Mouse (Mus musculus) monocyte, adult 2 months (primary cell): ENCODE measurements around the gene Mybpc2.

Experiments used
- DNase-seq, 2 experiments: peaks; one replicate each; pipeline ENCODE4 v3.0.0; 2022; ENCODE audit warnings: low spot score in 2 of 2, low read depth in 1 of 2

Gene Mybpc2

GRCm38 (mm10) chr7:44486927-44487575 lies 37.4 kb downstream of the Mybpc2 start:
- DNase-seq = no peak

- DNase-seq = no peak
These were observed 38.8 kb downstream of the Mybpc2 start for GRCm38 (mm10) chr7:44485572-44486195.

- DNase-seq = peak in 1 of 2 experiments; percentile 48
These were observed 39.5 kb downstream of the Mybpc2 start for GRCm38 (mm10) chr7:44484841-44485571.

DNA sequence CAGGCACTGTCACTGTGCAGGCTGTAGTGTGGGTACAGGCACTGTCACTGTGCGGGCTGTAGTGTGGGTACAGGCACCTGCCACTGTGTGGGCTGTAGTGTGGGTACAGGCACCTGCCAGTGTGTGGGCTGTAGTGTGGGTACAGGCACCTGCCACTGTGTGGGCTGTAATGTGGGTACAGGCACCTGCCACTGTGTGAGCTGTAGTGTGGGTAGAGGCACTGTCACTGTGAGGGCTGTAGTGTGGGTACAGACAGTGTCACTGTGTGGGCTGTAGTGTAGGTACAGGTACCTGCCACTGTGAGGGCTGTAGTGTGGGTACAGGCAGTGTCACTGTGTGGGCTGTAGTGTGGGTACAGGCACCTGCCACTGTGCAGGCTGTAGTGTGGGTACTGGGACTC lies 40.3 kb downstream of the Mybpc2 start:
- no peak for DNase-seq

DNA sequence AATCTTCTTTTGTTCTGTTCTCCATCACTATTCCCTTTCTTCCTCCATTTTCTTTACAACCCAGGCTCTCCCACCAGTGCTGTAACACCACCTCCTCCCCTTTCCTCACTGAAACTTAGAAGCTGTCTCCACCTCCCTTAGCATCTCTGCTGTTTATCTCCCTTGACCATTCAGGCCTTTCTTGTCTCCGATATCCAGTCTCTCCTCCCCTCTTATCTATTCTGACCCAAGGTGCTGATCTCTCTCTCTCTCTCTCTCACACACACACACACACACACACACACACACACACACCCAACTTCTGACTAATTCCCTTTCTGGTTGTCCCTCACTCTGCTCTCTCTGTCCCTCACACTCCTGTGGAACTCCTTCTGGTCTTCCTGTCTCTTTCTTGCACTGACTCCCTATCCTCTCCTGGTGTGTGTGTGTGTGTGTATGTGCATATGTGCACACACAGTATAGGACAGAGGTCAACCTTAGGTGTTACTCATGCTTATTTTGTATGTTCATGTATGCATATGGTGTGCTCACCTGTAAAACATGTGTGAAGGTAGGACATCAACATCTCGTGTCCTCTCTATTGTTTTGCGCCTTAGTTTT lies 41.5 kb downstream of the Mybpc2 start:
- DNase-seq = no peak

DNA sequence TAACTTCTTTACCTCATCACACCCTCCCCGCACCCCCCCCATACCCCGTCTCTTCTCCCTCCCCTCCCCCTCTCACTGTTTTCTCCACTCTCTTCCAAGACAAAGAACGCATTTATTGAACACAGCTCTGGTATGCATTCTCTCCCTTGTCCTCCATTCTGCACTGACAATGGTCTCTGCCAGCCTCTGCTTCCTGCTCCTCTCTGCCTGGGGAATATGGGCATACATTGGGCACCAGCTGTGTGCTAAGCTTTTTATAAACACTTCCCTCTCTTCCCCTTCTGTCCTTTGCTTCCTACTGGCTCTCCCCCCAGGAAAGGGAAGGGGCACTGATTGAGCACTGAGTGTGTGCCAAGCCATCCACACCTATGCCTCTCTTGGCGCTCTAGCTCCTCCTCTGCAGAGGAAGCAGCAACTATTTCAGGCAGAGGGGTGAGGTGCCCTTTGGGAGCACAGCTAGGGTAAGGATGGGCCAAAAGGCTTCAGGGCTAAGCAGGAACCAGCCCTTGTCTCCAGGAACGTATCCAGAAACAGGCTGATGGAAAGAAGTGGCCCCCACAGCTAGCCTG lies 49.3 kb downstream of the Mybpc2 start:
- DNase-seq = no peak

- no peak for DNase-seq
These were observed 50.0 kb downstream of the Mybpc2 start for GRCm38 (mm10) chr7:44474419-44474818.

DNA sequence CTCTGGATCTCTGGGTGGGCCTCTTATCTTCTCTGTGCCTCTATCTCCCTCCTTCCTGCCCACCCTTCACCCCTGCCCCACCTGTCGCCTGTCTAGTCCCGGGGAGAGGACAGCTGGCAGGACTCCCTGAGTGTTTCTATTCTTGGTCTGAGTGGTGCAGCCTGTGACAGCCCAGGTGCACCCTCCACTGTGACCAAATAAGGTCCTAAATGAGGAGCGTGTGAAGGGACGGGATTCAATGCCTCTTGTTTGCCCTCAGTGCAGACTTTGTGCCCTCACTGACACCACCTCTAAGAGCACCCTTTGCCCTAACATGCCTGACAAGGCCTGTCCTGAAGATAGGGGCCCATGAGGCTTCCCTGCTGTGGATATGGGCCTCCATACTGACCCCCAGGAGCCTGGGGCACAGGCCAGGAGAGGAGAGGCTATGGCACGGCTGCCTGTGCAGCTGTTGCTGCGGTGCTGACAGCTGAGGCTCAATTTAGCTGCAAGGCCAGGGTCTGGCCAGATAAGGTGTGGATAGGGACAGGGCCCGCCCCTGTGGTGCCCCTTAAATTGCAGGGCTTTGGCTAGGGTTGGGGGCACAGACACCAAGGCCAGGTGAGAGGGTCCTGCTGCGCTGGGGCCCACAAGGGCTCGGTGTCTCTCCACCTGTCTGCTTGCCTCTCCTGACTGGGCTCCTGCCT lies 51.4 kb downstream of the Mybpc2 start:
- no peak for DNase-seq

GRCm38 (mm10) chr7:44472558-44472885 lies 51.9 kb downstream of the Mybpc2 start:
- DNase-seq = no peak

DNA sequence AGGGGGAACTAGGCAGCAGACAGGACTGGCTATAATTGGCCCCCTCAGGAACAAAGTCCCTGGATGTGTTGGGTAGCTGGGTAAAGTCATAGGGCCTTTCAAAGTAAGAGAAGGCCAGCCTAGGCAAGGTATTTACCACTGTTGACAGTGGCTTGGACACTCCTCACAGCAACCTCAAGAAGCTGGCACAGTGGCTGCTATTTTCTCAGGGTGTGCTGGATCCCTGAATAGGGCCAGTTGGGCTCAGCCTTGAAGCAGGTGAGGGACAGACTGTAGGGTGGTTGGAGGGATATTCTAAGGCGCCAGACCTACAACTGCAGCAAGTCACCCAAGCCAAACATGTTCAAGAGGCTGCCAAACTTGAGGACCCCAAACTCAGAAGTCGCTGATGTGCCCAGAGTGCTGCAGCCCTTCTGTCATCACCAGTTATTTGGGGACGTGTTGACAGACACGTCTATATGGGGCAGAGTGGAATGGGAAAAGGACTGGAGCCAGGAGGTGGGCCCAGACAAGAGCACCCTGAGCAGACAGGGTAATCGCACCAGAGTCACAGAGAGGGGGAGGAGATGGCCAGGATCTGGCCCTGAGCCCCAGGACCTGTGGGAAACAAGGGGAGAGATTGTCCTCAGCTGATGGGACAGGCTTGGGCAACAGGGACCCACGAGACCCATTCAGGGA lies 52.4 kb downstream of the Mybpc2 start:
- no peak for DNase-seq

GRCm38 (mm10) chr7:44470696-44471612 lies 53.5 kb downstream of the Mybpc2 start:
- DNase-seq = no peak

GRCm38 (mm10) chr7:44469677-44470675 lies 54.5 kb downstream of the Mybpc2 start:
- no peak for DNase-seq

GRCm38 (mm10) chr7:44468644-44469285 lies 55.7 kb downstream of the Mybpc2 start:
- DNase-seq = no peak

GRCm38 (mm10) chr7:44467811-44468411 lies 56.5 kb downstream of the Mybpc2 start, which contains the start of gene Josd2:
Gene Josd2 (plus strand): TSS chr7:44467980.
- peak; percentile 85 to 94 for DNase-seq

GRCm38 (mm10) chr7:44466888-44467311 lies 57.6 kb downstream of the Mybpc2 start:
- DNase-seq = no peak

- no peak for DNase-seq
These were observed 58.2 kb downstream of the Mybpc2 start for GRCm38 (mm10) chr7:44466006-44466887.
